Mouse (Mus musculus) cortical plate, adult 2 months (tissue): Measurements from ENCODE around the gene 1700037H04Rik.

Experiments
- CTCF ChIP-seq: fragments of 200-500 bp; IDR thresholded peaks from 2 replicates; pipeline ENCODE4 v1.5.1; 2011; ENCODE audit warnings: mild to moderate bottlenecking, control low read depth, low read length; ENCODE audit not compliant: insufficient read depth; ENCODE audit errors: extremely low read depth
- POLR2A ChIP-seq: fragments of 200-500 bp; IDR thresholded peaks from 2 replicates; pipeline ENCODE4 v1.6.1; 2011; ENCODE audit warnings: mild to moderate bottlenecking, low read length, control low read depth; ENCODE audit not compliant: insufficient read depth; ENCODE audit errors: extremely low read depth

- TF ChIP-seq POLR2A (no peak), CTCF (no peak)
These were observed 16.7 kb downstream of the 1700037H04Rik start for GRCm38 (mm10) chr2:131143007-131143780.
